Mouse (Mus musculus) liver, embryonic 16.5 days (tissue): ENCODE measurements at regions not wholly inside any gene's neighbourhood (a gene's known extent, or its start where the extent isn't known, plus 50 kb on each side); places are given as distances from the start of the nearest gene placed in this dataset.

ENCODE experiments used
- ATAC-seq: fragments of 200-750 bp; cut with Nextera tagmentation; 2 replicates; pipeline ENCODE4 v1.8.0; 2017; ENCODE audit warnings: low read depth, mild to moderate bottlenecking, moderate number of reproducible peaks, moderate library complexity
- H3K27ac ChIP-seq: fragments of 300-500 bp; sonication (generic); 2 replicates; pipeline ENCODE4 v1.5.1; 2014; ENCODE audit warnings: mild to moderate bottlenecking, low read length
- H3K27me3 ChIP-seq: fragments of 300-500 bp; sonication (generic); 2 replicates; pipeline ENCODE4 v1.6.1; 2014; ENCODE audit warnings: low read depth, low read length, mixed read lengths; ENCODE audit not compliant: control insufficient read depth, insufficient read depth
- H3K36me3 ChIP-seq: fragments of 300-500 bp; sonication (generic); 2 replicates; pipeline ENCODE4 v1.6.1; 2014; ENCODE audit warnings: mild to moderate bottlenecking; ENCODE audit not compliant: control insufficient read depth, insufficient read depth
- H3K4me1 ChIP-seq: fragments of 300-500 bp; sonication (generic); 2 replicates; pipeline ENCODE4 v1.6.1; 2014; ENCODE audit warnings: low read depth, low read length, mixed read lengths; ENCODE audit not compliant: control insufficient read depth
- H3K4me2 ChIP-seq: fragments of 300-500 bp; sonication (generic); 2 replicates; pipeline ENCODE4 v1.6.1; 2014; ENCODE audit warnings: low read depth, low read length, mixed read lengths
- H3K4me3 ChIP-seq: fragments of 300-500 bp; sonication (generic); 2 replicates; pipeline ENCODE4 v1.5.1; 2014; ENCODE audit warnings: low read depth, mild to moderate bottlenecking, low read length
- H3K9ac ChIP-seq: fragments of 300-500 bp; sonication (generic); 2 replicates; pipeline ENCODE4 v1.6.1; 2014; ENCODE audit warnings: low read depth, low read length
- H3K9me3 ChIP-seq: fragments of 300-500 bp; sonication (generic); replicated peaks from 2 replicates; pipeline ENCODE4 v1.6.1; 2016; ENCODE audit warnings: low read length; ENCODE audit not compliant: control insufficient read depth
- WGBS: fragments of 180-500 bp; shearing (Covaris S2); extraction: QIAGEN DNeasy Blood & Tissue Kit; methylation state at CpG from one replicate; pipeline ENCODE4 v1.1.7; 2014; ENCODE audit not compliant: insufficient replicate concordance; 5-methylcytosine and 5-hydroxymethylcytosine counted together

DNA sequence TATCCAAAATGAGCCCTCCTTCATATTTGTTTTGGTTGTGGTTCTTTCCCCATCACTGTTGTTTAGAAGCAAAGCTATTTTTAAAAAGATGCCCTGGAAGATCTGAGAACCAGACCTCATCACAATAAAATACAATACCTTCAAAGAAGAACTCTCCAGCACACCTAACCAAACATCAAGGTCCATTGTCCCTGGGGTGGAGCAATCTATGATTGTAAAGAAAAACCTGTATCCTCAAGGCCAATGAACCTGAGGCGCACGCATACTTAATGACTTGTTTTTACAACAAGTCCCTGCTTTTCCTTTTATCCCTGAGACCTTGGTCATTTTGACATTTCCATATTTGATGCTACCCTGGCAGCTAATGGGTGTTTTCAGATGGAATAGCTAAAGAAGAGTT is 361.2 kb upstream of the Atp11b start:
- 75% methylated on average over 2 of the region's 2 CpGs for WGBS
- H3K4me1 ChIP-seq, result no peaks in the 10 kb centered on the region

DNA sequence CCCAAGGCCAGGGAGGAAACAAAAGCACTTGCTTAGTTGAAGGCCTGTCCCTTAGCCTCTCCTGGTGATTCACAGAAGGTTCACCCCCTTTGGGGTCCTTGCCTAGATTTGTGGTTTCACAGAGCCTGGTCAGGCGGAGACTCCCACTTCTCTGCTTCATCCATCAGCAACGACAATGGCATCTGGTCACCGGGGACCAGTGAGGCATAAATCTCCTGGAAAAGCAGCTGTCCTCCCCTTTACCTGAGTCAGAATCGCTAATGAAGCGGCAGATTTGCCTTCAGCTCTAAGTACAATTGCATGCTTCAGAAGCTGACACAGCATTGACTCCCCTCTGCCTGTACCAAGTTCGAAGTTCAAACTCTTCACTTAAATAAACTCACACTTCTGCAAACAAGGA is 353.7 kb upstream of the Atp11b start:
- Histone ChIP-seq H3K4me2 (no peak overlapping the region), H3K27ac (no peak overlapping the region), H3K27me3 (no peaks in the 10 kb centered on the region), H3K9ac (no peak overlapping the region), H3K9me3 (no peaks in the 10 kb centered on the region), H3K4me3 (no peak overlapping the region), H3K36me3 (no peaks in the 10 kb centered on the region), H3K4me1 (no peaks in the 10 kb centered on the region)
- 40% methylated on average over 6 of the region's 6 CpGs for WGBS
- no peak for ATAC-seq

More for the DNA sequence above, 361.2 kb upstream of the Atp11b start:
- Histone ChIP-seq H3K27ac (no peak overlapping the region), H3K4me3 (no peak overlapping the region), H3K36me3 (no peaks in the 10 kb centered on the region), H3K27me3 (no peaks in the 10 kb centered on the region), H3K4me2 (no peak overlapping the region), H3K9ac (no peak overlapping the region), H3K9me3 (no peaks in the 10 kb centered on the region)
- ATAC-seq, result no peak

DNA sequence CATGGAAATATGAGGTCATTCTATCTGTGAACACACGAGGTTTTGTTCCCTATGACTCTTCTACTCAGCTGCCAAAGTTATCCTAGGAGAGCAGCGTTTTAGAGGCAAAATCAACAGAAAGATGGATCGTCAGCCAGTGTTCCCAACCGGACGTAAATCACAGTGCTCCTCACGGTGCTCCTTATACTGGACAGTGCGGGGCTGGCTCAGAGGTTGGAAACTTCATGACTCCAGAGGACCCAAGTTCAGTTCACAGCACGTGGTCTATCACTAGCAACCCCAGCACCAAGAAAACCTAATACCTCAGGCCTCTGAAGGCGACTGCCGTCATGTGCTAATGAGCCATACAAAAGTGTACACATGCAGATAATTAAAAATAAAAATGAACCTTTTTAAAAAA is 351.2 kb upstream of the Atp11b start:
- Histone ChIP-seq H3K27ac (no peak overlapping the region), H3K9ac (no peak overlapping the region), H3K27me3 (no peaks in the 10 kb centered on the region), H3K4me3 (no peak overlapping the region), H3K36me3 (no peaks in the 10 kb centered on the region), H3K4me2 (no peak overlapping the region), H3K4me1 (no peaks in the 10 kb centered on the region), H3K9me3 (no peaks in the 10 kb centered on the region)
- 70% methylated on average over 10 of the region's 10 CpGs for WGBS
- ATAC-seq, result no peak

DNA sequence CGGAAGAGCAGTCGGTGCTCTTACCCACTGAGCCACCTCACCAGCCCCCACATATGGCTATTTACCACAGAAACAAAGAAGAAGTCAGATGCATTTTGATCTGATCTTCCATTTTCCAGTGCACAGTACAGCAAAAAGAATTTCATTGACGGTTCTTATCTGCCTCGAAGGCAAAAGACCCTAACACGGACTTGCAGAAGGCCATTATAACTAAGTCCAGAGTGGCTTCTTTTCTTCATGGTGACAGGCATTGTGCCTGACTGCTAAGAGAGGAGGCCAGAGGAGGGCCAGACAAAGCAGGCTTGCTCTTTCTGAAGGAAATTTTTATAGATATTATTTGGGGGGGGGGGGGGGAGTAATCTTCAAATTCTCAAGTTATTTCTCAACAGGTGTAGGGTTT is 350.0 kb upstream of the Atp11b start:
- H3K9me3 ChIP-seq, result no peaks in the 10 kb centered on the region
- WGBS, result 71% methylated on average over 5 of the region's 5 CpGs
- ATAC-seq, result no peak
- H3K27ac ChIP-seq, result no peak overlapping the region
- no peaks in the 10 kb centered on the region for H3K36me3 ChIP-seq
- H3K4me1 ChIP-seq, result no peaks in the 10 kb centered on the region
- H3K27me3 ChIP-seq, result no peaks in the 10 kb centered on the region
- no peak overlapping the region for H3K4me2 ChIP-seq
- no peak overlapping the region for H3K9ac ChIP-seq
- H3K4me3 ChIP-seq, result no peak overlapping the region

DNA sequence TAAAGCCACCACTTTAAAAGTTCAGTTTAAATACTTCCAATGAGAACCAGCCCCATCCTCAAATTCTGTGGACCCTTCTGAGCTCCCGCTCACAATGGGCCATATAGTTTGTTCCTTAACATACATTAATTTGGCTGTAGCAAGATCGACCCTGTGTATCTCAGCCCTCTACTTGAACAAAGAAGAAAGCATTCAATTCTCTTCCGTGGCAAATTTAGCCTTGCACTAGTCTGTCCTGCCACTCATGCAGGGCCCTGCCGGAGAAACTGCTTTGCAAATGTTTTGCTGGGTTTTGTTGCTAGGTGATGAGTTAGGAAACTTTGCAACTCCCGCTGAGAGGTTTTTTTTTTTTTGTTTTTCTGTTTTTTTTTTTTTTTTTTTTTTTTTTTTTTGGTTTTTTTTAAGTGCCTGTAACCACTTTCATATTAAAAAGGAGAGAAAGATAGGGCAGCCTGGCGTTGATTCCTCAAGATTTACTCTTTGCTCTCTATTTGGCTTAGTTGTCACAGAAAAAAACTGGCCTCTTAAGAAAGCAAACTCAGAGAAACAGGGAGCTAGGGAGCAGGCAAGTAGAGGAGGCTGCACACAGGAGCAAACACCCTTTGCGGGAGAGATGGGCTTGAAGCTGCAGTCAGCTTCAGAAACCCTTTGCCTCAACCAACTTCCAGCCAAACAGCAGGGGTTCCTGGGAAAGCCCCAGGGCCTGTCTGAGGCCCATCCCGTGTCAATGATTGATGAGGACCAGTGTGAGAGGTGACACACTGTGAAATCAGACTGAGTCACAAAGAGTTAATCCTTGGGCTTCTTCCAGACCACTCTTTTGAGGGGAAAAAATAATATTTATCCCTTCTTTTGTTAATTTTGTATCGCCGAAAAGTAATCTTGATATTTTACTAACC is 349.2 kb upstream of the Atp11b start:
- no peaks in the 10 kb centered on the region for H3K4me1 ChIP-seq
- H3K36me3 ChIP-seq, result no peaks in the 10 kb centered on the region
- H3K4me3 ChIP-seq, result no peak overlapping the region
- no peaks in the 10 kb centered on the region for H3K9me3 ChIP-seq
- H3K27me3 ChIP-seq, result no peaks in the 10 kb centered on the region
- no peak overlapping the region for H3K27ac ChIP-seq
- WGBS, result 28% methylated on average over 10 of the region's 10 CpGs
- no peak overlapping the region for H3K9ac ChIP-seq
- no peak for ATAC-seq
- H3K4me2 ChIP-seq, result no peak overlapping the region

DNA sequence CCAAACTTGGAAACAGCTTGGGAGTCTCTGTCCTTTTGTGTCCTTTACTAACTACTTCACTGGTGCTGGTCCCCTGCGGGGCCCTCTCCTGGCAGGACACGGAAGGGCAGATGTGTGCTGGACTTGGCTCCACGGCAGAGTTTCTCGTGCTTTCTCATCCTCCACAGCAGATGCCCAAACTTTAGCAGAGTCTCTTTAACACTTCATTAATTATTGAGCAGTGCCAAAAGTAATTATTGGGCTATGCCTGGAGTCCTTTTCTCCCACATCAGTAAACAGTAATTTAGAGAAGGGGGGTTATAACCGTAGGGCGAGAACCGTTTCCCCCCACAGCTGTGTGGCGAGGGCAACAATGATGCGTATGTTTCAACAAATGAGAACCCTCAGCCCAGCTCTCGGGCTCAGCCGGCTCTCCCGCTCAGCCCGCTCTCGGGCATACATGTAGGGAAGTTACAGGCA is 348.3 kb upstream of the Atp11b start:
- Histone ChIP-seq H3K9me3 (no peaks in the 10 kb centered on the region), H3K27ac (no peak overlapping the region), H3K9ac (no peak overlapping the region), H3K4me1 (no peaks in the 10 kb centered on the region), H3K4me3 (no peak overlapping the region), H3K36me3 (no peaks in the 10 kb centered on the region), H3K4me2 (no peak overlapping the region), H3K27me3 (no peaks in the 10 kb centered on the region)
- no peak for ATAC-seq
- WGBS, result 62% methylated on average over 14 of the region's 14 CpGs

DNA sequence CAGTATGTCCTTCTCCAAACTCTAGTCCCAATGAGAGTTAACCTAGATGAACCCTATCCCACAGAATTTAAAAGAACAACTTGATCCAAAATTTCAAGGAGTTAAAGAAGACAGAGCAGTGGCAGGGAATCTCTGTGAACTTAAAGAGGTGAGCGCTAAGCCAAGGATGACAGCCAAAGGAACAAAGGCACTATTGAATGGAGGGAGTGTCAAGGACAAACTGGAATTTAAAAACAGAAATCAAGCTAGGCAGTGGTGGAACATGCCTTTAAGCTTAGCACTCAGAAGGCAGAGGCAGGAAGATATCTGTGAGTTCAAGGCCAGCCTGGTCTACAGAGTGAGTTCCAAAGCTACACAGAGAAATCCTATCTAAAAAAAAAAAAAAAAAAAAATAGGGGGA is 316.2 kb upstream of the Atp11b start:
- 74% methylated on average over 1 of the region's 1 CpGs for WGBS
- no peaks in the 10 kb centered on the region for H3K9me3 ChIP-seq
- no peak for ATAC-seq
- H3K27me3 ChIP-seq, result no peaks in the 10 kb centered on the region
- no peak overlapping the region for H3K4me2 ChIP-seq
- H3K4me3 ChIP-seq, result no peak overlapping the region
- no peaks in the 10 kb centered on the region for H3K4me1 ChIP-seq
- H3K9ac ChIP-seq, result no peak overlapping the region
- H3K36me3 ChIP-seq, result no peaks in the 10 kb centered on the region
- no peak overlapping the region for H3K27ac ChIP-seq

DNA sequence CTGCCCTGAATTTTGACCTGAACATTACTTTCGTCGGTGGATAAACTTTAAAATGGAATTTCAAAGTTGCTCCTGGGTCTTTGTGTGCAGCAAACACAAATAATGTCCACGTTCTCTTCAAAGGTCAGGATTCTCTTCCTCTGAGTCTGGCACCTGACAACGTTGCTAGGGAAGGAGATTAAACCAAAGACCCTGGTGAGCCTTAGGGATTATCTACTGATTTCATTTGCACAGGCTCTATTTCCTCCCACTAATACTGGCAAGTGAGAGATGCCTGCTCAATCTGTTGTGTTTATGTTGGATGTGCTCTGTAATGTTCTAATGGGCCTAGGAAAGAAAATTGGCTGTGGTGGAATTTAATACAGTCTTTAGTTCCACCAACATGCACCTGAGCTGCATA is 291.0 kb upstream of the Atp11b start:
- Histone ChIP-seq H3K4me2 (no peak overlapping the region), H3K27me3 (no peaks in the 10 kb centered on the region), H3K36me3 (no peaks in the 10 kb centered on the region), H3K9me3 (no peaks in the 10 kb centered on the region), H3K9ac (no peak overlapping the region), H3K27ac (no peak overlapping the region), H3K4me1 (no peaks in the 10 kb centered on the region), H3K4me3 (no peak overlapping the region)
- WGBS, result 40% methylated on average over 4 of the region's 4 CpGs
- ATAC-seq, result no peak

DNA sequence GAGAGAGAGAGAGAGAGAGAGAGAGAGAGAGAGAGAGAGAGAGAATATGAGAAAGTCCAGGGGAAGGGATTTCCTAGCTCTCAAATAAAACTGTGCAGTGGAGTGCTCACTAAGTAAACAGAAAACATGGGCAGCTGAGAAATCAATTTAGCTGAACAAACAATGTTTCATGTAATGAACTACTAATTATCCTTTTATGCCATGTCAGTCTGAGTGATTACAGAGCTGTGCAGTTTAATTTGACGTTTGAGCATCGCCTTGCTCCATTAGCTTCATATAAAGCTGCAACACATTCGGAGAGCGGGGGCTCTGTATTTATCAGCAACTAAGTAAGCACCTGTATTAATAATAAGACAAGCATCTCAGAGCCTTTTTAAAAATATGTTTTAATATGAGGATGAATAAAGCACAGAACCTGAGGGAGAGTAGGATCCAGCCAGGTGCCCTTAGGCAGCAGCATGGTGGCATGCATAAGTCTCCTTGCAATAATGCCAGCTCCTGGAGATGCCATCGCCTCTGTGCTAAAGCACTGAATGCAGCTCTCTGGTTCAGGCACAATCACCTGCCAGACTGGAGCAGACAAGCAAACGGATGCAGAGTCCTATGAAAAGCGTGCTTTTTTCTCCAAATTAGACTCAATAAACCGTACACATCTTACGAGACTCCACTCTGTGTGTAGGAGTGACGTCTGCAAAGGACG is 289.5 kb upstream of the Atp11b start:
- Histone ChIP-seq H3K4me3 (no peak overlapping the region), H3K27ac (no peak overlapping the region), H3K4me2 (no peak overlapping the region), H3K4me1 (no peaks in the 10 kb centered on the region), H3K36me3 (no peaks in the 10 kb centered on the region), H3K27me3 (no peaks in the 10 kb centered on the region), H3K9me3 (no peaks in the 10 kb centered on the region), H3K9ac (no peak overlapping the region)
- WGBS, result 66% methylated on average over 11 of the region's 11 CpGs
- no peak for ATAC-seq
